Mouse (Mus musculus): ENCODE data around the gene Usp1.

Usp1 gene

GRCm38 (mm10) chr4:98984701-98985100, 61.1 kb downstream of the Usp1 start:
- no peak for DNase-seq
